Mouse (Mus musculus): ENCODE measurements around the gene Orai2. TPM values are rescaled to one million over a fixed set of nuclear protein-coding genes. Genes with fewer than 3 reads are reported as not detected.
"Not testable (repeated sequence)": the region's sequence is repeated elsewhere in the genome, so short reads cannot be mapped to it uniquely, and the experiment has no call there.

Gene Orai2
- total and polyA plus RNA-seq, 3 experiments = 7.3 to 8.8 (median 7.4) TPM

GRCm38 (mm10) chr5:136163807-136164474, 6.6 kb downstream of the Orai2 start:
- no peak overlapping the region for H3K4me2 ChIP-seq (ENCODE audit: insufficient read depth, low read depth, poor library complexity, severe bottlenecking)
- no peak overlapping the region for H3K9ac ChIP-seq (ENCODE audit: insufficient read depth, low read depth)
- in situ Hi-C loops (cut with MboI; ENCODE audit: low pct_ligation_motif_present, low pct_unique_long_range_greater_than_20kb, low sequenced_read_pairs) (no loop called here), dilution Hi-C loops (cut with MboI; ENCODE audit: extremely low pct_ligation_motif_present, extremely low pct_unique_long_range_greater_than_20kb, low sequenced_read_pairs) (no loop called here)
- no peaks in the 10 kb centered on the region for H3K27me3 ChIP-seq (replicated peaks)
- no peak for TF ChIP-seq GABPA (IDR thresholded peaks at IDR 0.05; ENCODE audit: insufficient replicate concordance, low read depth, low read length)
- no peak for TF ChIP-seq ZMIZ1 (IDR thresholded peaks at IDR 0.05; ENCODE audit: low read depth, low read length)
- H3K9me3 ChIP-seq (replicated peaks; ENCODE audit: low read length) = peaks cover 9% of the 10 kb centered on the region
- H3K27ac ChIP-seq (ENCODE audit: insufficient read depth, low read depth) = no peak overlapping the region
- peaks cover 26 to 81% of the 10 kb centered on the region in 2 experiments for H3K36me3 ChIP-seq (replicated peaks in 1 of 2; ENCODE audit: control insufficient read depth in 1 of 2, insufficient read depth in 1 of 2, low read length in 1 of 2)
- no peaks in the 10 kb centered on the region for H3K79me2 ChIP-seq (replicated peaks; ENCODE audit: control insufficient read depth, extremely low read depth, insufficient read depth, poor library complexity, severe bottlenecking)
- peaks cover 0 to 15% of the 10 kb centered on the region in 2 experiments; a peak in 1 of 4 replicates for H3K4me1 ChIP-seq (ENCODE audit: control insufficient read depth in 1 of 2, insufficient read depth in 2 of 2)
- no peak overlapping the region for H3K4me3 ChIP-seq (replicated peaks in 1 of 3; ENCODE audit: low read depth in 2 of 3, low read length in 2 of 3, poor library complexity in 1 of 3)
- DNase-seq (ENCODE audit: extremely low read depth) = no peak

DNA sequence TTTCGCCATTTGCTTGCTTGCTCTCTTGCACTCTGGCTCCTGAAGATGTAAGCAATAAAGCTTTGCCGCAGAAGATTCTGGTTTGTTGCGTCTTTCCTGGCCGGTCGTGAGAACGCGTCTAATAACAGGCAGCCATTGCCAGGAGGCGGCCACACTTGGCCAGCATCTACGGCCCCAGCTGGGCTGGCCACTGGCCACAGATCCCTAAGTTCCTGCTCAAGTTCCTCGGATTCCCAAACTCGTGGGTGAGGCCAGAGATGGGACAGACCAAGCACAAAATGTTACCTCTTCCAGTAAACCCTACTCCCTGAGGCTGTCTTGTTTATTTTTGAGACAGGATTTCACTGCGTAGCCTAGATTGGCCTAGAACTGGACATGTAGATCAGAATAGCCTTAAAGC, 10.4 kb downstream of the Orai2 start:
- peaks cover 13 to 48% of the 10 kb centered on the region in 2 experiments for H3K36me3 ChIP-seq (replicated peaks in 1 of 2; ENCODE audit: control insufficient read depth in 1 of 2, insufficient read depth in 1 of 2, low read length in 1 of 2)
- in situ Hi-C loops (cut with MboI; ENCODE audit: low pct_ligation_motif_present, low pct_unique_long_range_greater_than_20kb, low sequenced_read_pairs); H3K4me2 ChIP-seq (ENCODE audit: insufficient read depth, low read depth, poor library complexity, severe bottlenecking): not testable (repeated sequence)

DNA sequence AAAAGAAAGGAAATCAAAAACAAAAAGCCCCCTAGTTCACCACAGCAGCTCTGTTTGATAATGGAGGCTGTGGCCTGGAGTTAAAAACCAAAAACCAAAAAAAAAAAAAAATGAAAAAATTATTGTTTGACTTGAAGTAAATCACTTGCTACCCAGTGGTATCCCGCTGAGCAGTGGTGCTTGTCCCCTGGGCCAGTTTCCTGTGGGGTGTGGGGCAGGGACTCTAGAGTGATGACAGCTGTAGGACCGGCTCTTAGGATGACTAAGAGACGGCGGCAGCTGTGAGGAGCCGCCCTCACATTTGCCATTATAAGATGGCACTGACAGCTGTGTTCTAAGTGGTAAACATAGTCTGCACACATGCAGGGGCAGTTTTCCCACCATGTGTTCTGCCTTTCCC, 15.1 kb downstream of the Orai2 start:
- TF ChIP-seq USF1 (IDR thresholded peaks at IDR 0.05; ENCODE audit: low read depth, low read length) = no peak
- no peak for TF ChIP-seq MXI1 (IDR thresholded peaks at IDR 0.05; ENCODE audit: low read depth, low read length)
- no peak for TF ChIP-seq TBP (conservative IDR thresholded peaks at IDR 0.05; ENCODE audit: low read depth, low read length)
- TF ChIP-seq CHD1 (IDR thresholded peaks at IDR 0.05; ENCODE audit: low read depth, low read length) = no peak
- no peak for TF ChIP-seq PAX5 (IDR thresholded peaks at IDR 0.05; ENCODE audit: low read length)
- TF ChIP-seq SIN3A (IDR thresholded peaks at IDR 0.05; ENCODE audit: low read length) = no peak
- no peak for TF ChIP-seq ZMIZ1 (IDR thresholded peaks at IDR 0.05; ENCODE audit: low read depth, low read length)
- no peak for TF ChIP-seq MYC (IDR thresholded peaks at IDR 0.05; ENCODE audit: low read depth, low read length)
- no peak for TF ChIP-seq MAFK (IDR thresholded peaks at IDR 0.05; ENCODE audit: insufficient replicate concordance, low read length)
- TF ChIP-seq POLR2A (IDR thresholded peaks at IDR 0.05; ENCODE audit: low read depth, low read length) = no peak
- TF ChIP-seq IRF4 (IDR thresholded peaks at IDR 0.05; ENCODE audit: low read depth, low read length) = no peak
- TF ChIP-seq ETS1 (conservative IDR thresholded peaks at IDR 0.05; ENCODE audit: low read depth, low read length) = no peak

More for the DNA sequence above, 10.4 kb downstream of the Orai2 start:
- H3K4me1 ChIP-seq (ENCODE audit: control insufficient read depth in 1 of 2, insufficient read depth in 2 of 2); DNase-seq (ENCODE audit: extremely low read depth); H3K4me3 ChIP-seq (replicated peaks in 1 of 3; ENCODE audit: low read depth in 2 of 3, low read length in 2 of 3, poor library complexity in 1 of 3); H3K9ac ChIP-seq (ENCODE audit: insufficient read depth, low read depth); H3K9me3 ChIP-seq (replicated peaks; ENCODE audit: low read length); dilution Hi-C loops (cut with MboI; ENCODE audit: extremely low pct_ligation_motif_present, extremely low pct_unique_long_range_greater_than_20kb, low sequenced_read_pairs); H3K27ac ChIP-seq (ENCODE audit: insufficient read depth, low read depth); H3K27me3 ChIP-seq (replicated peaks); H3K79me2 ChIP-seq (replicated peaks; ENCODE audit: control insufficient read depth, extremely low read depth, insufficient read depth, poor library complexity, severe bottlenecking): not testable (repeated sequence)

More for the DNA sequence above, 15.1 kb downstream of the Orai2 start:
- Histone ChIP-seq H3K27me3 (replicated peaks) (no peaks in the 10 kb centered on the region), H3K27ac (ENCODE audit: insufficient read depth, low read depth) (no peak overlapping the region), H3K79me2 (replicated peaks; ENCODE audit: control insufficient read depth, extremely low read depth, insufficient read depth, poor library complexity, severe bottlenecking) (no peaks in the 10 kb centered on the region), H3K4me1 (ENCODE audit: control insufficient read depth in 1 of 2, insufficient read depth in 2 of 2) (peaks cover 4% of the 10 kb centered on the region in 2 experiments; a peak in 3 of 4 replicates), H3K9ac (ENCODE audit: insufficient read depth, low read depth) (no peak overlapping the region), H3K4me3 (replicated peaks in 1 of 3; ENCODE audit: low read depth in 2 of 3, low read length in 2 of 3, poor library complexity in 1 of 3) (no peak overlapping the region), H3K4me2 (ENCODE audit: insufficient read depth, low read depth, poor library complexity, severe bottlenecking) (no peak overlapping the region), H3K36me3 (replicated peaks in 1 of 2; ENCODE audit: control insufficient read depth in 1 of 2, insufficient read depth in 1 of 2, low read length in 1 of 2) (peaks cover 7 to 32% of the 10 kb centered on the region in 2 experiments), H3K9me3 (replicated peaks; ENCODE audit: low read length) (peaks cover 3% of the 10 kb centered on the region)
- DNase-seq (ENCODE audit: extremely low read depth) = no peak
- dilution Hi-C loops (cut with MboI; ENCODE audit: extremely low pct_ligation_motif_present, extremely low pct_unique_long_range_greater_than_20kb, low sequenced_read_pairs) = no loop called here
- in situ Hi-C loops (cut with MboI; ENCODE audit: low pct_ligation_motif_present, low pct_unique_long_range_greater_than_20kb, low sequenced_read_pairs) = no loop called here

Measured in CH12.LX (cell line).